Mouse (Mus musculus) megakaryocyte-erythroid progenitor cell, adult 5-6 weeks (primary cell): ENCODE results near the gene Lpgat1. TPM values are rescaled to one million over a fixed set of nuclear protein-coding genes. Genes with fewer than 3 reads are reported as not detected.

ENCODE experiments used
- ATAC-seq: replicated peaks from 2 replicates; pipeline ENCODE4 v1.8.0; 2016; ENCODE audit warnings: mild to moderate bottlenecking, inconsistent platforms; ENCODE audit not compliant: severe bottlenecking, poor library complexity, low FRiP score, low TSS enrichment
- total RNA-seq, 2 experiments: library from RNA; stranded (forward) in 1 of 2; stranded (reverse) in 1 of 2; fragments of 200-1000, 215-1000 nt in 1 of 2; fragments of >200 nt in 1 of 2; fragmentation: Nextera tagmentation in 1 of 2; gene quantifications; 2 replicates each; pipeline ENCODE4 v1.2.3; 2014 to 2017

Gene Lpgat1
- total RNA-seq, 2 experiments from 2014 or later: 1.7 to 9.9 TPM

DNA sequence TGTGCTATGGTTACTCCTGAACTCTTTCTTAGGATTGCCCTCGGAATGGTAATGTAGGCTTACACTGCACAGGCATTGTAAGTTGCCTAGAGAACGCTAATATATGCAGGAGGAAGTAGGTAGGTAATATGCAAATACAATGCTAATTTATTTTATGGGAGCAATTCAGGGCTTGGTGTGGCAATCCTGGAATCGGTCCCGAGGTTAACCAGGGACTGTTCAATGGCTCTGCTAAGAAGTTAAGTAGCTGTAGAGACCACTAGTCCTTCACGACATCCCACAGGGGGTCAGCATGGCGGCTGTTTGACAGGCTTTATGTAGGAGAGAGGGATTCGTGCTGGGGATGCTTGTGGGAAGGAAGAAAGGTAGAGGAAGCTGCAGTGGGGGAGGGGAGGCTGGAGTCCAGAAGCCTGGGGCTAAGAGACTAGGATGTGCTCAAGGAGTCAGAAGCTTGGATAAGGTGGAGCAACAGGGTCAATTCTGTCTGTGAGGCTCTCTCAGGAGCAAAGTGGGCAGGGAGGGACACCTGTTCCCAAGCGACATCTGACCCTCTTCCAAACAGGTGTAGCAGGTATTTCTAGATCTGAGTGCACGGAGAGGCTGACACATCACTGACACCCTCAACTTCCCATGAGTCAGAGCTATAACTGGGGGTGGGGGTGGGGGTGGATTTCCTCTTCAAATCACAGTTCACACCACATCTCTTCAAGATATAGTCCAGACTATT, 84.6 kb downstream of the Lpgat1 start:
- no peak for ATAC-seq

DNA sequence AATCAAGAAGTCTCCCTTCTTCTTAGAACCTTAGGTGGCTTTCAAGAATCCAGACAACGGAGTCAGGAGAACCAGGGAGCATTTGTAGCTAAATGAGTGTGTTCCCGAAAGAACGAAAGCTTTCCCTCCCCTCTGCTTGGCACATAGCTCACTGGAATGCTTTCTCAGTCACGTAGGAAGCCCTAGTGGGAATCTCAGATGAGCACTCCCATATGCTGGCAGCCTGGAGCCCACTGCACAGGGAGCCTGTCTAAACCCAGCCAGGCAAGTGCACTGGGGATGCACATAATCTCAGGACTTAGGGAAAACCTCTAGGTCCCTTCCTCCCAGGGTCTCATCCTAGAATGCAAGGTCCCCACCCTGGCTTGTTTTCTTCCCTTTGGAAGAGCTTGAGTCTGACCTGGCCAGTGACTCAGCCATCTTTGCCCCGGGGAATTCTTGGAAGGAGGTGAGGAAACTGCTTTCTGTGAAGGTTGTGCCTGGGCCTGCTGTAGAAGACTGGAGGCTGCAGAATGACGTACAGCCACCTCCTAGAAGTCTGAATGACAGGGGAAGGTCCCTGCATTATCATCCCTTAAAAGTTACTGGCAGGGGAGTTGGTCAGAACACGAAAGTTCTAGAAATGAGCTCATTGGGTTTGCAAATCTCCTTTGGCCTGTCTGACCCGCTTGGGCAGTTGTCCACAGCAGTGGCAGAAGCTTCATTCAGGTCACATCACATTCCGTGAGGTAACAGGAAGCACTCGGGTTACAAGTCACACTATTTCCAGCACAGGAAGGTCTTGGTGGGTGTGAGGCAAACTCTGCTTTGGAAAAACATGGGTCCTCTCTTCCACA, 85.4 kb downstream of the Lpgat1 start:
- no peak for ATAC-seq

DNA sequence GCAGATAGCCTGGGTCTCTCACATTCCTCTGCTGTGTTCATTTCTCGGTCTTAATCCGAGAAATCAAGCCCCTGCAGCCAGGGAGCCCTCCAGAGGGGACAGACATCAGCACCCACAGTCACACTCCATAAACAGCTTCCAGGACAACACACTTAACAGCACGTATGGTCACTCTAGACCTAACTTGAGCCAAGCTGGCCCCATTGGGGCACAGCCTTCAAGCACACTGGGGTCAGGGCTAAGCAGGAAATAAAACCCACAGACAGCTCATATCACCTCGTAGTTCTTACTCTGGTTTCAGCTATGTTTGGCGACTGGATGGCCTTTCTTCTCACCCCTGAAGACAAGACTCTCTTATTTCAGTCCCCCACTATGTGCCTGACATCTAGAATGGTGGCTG, 87.1 kb downstream of the Lpgat1 start:
- ATAC-seq: no peak

DNA sequence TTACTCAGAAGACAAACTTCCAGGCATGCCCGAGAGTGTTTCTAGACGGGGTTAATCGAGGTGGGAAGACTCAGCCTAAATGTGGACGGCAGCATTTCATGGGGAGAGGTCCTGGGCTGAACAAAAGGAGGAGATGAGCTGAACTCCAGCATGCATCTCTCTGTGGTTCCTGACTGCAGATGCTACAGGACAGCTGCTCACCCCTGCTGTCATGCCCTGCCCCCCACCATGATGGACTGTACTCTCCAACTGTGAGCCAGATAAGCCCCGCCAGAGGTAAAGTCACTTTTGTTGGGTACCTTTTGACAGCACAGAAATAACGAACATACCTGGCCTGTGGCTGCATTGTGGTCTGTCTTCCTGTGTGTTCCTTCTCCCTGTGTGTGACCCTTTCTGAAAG, 88.2 kb downstream of the Lpgat1 start:
- ATAC-seq: no peak

DNA sequence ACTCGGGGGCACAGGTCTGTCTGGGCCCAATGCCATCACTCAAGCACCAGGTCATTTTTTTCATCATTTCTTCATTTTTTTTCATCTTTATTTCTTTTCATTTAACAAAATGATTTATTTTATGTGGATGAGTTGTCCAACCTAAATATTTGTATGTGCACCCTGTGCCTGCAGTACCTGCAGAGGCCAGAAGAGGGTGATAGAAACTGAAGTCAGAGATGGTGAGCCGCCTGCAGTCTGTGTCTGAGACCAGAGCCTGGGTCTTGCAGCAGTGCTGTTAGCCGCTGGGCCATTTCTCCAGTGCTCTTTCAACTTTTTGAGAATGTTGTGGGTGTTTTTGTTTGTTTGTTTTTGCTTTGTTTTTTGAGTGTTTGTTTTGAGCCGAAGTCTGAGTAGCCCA, 89.1 kb downstream of the Lpgat1 start:
- ATAC-seq: no peak

DNA sequence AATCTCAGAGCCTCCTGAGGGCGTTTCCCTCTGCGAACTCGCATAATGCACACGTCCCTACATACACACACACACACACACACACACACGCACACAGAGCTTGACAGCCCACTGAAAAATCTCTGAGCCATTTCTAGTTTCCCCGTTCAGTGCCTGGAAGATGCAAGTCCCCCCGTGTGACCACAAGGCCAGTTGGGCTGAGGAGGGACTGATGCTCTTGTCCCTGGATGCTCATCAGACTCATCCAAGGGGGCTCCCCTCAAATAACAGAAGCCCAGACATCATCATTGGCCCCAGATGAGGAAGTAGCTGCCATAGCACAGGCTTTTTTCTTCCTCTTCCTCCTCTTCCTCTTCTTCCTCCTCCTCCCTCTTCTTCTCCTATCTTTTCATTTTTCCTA, 90.3 kb downstream of the Lpgat1 start:
- ATAC-seq: no peak

DNA sequence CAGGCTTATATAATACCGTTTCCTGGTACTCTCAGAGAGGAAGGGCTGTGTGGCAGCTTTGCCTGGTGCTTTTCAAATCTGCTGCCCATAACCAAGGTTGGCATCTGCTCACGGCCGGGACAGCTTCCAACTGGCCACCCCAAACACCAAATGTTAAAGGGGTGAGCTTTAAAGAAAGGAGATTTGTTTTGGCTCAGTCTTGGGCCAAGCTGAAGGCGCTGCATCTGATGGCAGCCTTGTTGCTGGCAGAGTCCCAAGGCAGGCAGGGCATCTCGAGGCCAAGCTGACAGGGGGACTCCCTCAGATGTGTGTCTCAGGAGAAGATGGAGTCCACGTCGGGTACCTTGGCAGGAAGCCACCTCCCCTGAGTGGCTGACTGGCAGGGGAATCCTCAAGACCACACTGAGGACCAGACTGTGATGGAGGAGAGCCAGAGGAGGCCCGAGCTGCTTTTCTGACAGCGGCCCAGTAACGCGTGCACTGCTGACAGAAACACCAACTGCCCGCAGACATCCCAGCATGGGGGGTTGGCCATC, 91.1 kb downstream of the Lpgat1 start:
- no peak for ATAC-seq

DNA sequence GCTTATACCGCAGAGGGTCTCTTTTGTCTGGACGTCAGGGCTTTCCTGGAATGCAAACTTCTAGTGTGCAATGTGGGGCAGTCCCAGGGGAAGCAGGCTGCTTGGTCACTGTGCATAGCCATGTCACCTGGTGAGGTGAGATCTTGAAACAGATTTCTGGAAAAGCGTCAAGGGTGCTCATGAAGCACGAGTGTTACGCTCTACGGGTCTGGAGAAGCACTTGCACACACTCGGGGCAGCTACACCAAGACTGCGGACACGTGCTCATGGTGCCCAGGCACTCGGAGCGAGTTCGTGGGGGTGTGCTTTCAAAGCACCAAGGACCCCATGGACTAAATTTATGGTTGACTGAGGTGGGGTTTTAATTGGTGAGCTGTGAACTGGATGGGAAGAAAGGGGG, 94.1 kb downstream of the Lpgat1 start:
- ATAC-seq: no peak

DNA sequence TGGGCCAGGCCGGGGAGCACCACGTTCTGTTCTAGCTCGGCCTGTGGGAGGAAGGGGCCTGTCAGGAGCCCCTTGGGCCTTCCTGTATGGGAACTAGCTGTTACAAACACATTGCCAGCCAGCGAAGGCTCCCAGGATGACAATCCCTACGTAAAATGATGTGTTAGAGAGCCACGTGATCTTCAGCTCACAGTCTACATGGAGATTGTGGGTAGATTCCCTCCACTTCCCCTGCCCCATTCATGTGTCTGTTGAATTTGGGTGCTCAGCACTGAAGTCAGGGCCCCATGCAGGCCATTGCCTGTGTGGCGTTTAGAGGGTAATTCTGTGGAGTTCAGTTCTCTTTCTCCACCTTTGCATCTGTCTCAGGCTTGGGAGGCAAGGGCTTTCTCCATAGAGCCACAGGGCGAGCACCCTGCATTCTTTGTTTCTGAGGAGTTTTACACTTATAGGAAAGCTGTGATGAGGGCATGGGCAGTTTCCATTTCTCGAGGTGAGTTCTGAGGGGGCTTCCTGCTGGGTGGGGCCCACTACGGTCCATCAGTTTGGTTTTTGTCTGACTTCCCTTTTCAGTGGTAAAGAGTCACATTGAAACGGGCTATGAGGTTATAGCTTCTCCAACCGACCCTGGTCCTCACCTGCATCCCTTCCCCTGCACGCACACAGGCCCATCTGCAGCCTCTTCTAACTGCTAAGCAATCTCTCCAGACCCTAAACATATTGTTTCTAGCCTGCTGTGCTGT, 95.5 kb downstream of the Lpgat1 start:
- ATAC-seq: no peak

DNA sequence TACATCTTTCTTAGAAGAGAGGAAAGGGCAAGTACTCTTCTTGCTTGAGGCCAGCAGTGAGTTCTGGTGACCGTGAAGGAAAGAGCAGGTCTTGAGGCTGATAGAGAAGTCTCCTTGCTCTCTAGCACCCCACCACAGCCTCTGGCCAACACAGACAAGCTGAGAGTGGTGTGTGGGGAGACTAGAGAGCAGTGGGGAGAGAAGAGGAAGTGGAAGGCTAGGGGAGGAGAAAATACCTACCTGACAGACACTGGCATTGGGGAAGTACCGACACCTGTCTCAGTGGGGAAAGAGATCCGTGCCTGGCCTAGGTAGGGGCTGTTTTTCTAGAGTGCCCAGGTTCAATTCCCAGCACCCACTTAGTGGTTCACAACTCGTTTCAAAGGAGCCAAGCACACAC, 96.6 kb downstream of the Lpgat1 start:
- no peak for ATAC-seq

DNA sequence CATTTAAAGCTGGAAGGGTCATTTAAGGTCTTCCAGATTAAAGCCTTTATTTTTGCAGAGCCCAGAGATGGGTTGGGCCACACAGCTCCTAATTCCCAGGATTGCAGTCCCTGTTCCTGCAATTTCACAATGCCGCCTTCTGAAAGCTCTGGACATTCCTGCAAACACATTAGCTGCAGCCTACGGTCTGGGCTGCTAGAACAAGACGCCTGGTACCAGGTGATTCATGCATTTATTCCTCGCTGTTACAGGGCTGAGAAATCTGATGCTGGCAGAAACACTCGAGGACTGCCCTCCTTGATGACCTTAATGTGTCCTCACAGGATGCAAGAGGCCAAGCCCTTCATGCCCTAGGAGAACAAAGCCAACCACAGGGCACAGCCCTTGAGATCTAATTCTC, 97.3 kb downstream of the Lpgat1 start:
- no peak for ATAC-seq

DNA sequence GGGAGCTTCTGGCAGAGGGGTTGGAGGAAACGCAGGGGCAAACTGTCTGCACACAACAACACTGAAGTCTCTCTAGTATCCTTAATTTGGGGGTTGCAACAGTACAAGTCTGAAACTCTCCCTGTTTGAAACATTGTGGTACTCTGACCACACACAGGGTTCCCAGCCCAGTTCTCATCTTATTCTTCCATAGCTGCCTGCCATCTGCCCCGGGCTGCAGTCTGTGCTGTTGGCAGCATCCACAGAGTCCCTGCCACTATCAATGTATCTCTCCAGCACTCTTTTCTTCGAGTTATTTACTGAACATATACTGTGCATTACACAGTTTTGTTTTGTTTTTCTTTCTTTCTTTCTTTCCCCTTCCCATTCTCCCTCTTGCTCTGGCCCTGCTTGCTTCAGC, 99.0 kb downstream of the Lpgat1 start:
- no peak for ATAC-seq

DNA sequence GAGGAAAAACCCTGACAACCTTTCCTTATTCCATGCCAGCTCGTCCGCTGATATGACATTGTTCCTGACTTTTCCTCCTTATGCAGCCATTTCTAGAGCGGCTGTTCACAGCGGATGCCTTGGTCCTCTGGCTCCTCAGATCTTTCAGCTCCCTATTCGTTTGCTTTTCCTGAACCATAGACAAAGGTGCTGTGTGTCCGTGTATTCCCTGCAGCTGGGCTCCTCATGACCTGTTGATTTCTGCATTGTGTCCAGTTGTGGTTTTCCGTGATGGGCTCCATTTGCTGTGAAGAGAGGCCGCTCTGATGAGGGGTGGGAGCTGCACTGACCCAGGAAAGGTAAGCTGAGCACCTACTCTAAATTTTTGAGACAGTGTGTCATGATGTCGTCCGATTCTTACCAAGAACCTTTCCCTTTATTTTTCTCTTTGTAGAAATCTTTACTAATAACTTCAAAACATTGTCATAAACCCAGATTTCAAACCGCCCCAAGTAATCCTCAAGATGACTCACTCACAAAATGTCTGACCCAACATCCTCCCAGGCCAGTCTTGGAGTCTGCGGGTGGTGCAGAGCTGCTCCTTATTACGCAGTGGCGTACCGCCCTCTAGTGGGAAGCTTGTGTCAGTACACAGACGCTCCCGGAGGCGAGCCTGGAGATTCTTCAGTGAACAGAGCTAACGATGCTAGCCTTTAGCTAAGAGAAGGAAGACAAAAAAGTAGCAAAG, 99.9 kb downstream of the Lpgat1 start:
- ATAC-seq: peak; percentile 68

DNA sequence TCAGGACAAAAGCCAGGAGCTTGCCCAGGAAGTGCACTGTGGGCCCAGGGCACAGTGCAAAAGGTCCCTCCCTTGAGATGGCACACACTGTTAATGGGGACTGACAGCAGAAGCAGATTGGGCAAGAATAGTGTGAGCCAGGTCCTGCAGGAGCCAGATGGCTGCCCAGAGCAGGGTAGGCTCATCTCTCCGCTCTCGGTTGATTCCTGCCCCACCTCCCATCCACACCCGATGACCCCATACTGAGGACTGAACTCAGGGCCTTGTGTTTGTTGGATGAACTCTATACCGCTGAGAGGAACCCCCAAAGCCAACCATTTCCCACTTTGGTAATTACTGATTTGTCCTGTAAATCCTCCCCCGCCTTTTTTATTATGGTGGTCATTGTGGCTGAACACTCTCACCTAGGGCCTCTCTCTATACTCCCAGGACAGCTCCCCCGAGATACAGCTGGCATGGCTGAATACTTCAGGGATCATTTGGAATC, 100.6 kb downstream of the Lpgat1 start:
- ATAC-seq: peak; percentile 21; the same call in 1 of the 2 replicates

DNA sequence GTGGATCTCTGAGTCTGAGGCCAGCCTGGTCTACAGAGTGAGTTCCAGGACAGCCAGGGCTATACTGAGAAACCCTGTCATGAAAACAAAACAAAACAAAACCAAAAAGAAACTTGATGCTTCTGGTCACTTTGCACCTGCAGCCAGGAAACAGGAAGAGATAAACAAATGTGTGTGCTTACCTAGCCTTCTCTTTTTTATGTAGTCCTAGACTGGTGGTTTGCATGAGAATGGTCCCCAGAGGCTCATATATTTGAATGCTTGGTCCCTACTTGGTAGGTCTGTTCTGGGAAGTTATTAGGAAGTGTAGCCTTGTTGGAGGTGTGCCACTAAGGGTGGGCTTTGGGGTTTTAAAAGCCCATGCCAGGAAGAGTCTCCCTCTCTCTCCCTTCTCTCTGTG, 101.4 kb downstream of the Lpgat1 start:
- ATAC-seq: no peak

DNA sequence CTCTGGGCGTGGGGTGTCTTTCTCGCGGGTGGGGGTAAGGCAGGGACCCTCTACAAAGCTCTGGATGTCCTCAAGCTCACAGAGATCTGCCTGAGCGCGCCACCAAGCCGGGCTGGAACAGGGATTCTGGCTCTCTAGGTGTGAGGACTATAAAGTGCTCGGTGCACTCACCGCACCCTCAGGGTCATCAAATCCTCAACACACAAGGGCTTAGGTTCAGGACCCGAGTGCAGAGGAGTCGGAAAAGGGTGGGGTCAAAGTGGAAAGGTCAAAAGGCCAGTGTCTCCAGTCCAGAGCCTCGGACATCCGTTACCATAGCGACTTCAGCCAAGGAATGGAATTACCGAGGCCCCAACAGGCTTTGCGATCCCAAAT, 103.3 kb downstream of the Lpgat1 start:
- ATAC-seq: peak; percentile 8; the same call in 1 of the 2 replicates

DNA sequence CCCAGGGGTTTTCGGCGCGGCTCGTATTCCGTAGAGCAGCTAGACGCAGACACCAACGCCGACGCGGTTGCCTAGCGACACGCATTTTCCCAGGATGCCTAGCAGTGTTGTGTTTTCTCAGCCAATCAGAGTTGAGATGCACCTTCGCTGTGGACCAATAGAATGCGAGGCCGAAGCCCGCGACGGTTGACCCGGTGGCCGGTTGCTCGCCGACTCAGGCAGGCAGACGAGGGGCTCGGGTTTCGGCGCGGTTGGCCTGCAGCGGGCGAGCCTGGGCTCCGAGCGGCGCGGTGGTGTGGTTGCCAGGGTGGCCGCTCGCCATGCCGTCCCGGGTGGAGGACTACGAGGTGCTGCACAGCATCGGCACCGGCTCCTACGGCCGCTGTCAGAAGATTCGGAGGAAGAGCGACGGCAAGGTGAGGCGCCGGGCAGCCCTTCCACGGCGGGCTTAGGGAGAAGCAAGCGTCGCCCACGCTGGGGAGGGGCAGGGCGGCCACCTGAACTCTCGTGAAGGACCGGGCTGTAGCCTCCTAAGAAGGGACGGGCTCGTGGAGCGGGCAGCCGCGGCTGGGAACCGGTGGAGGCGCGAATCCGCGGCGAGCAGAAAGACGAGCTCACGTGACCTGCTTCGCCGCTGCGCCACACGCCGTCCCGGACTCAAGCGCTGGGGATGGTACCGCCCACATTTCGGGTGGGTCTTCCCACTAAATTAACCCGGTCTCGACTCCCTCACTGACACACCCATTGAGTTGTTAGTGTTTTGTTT, 103.9 kb downstream of the Lpgat1 start, which contains the start of gene Nek2:
Gene Nek2 (plus strand): TSS at position 119 of the 766 bp plus-strand sequence.
- peak; percentile 92 for ATAC-seq

DNA sequence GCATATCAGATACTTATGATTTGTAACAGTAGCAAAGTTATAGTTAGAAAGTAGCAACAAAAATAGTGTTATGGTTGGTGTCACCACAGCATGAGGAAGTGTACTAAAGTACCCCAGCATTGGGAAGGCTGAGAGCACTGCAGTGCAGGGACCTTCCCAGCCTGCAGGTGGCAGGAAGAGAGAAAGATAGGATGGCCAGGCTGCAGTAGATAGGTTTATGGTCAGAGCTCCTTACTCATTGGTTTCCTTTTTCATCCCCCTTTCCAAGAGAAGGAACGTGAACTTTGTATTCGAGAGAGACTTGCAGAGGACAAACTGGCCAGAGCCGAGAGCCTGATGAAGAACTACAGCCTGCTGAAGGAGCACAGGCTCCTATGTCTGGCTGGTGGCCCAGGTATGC, 111.5 kb downstream of the Lpgat1 start:
- ATAC-seq: peak; percentile 72; the same call in 1 of the 2 replicates
